Mouse (Mus musculus) megakaryocyte-erythroid progenitor cell, adult 5-6 weeks (primary cell): ENCODE measurements around the gene Vmn2r29. TPM values are rescaled to one million over a fixed set of nuclear protein-coding genes. Genes with fewer than 3 reads are reported as not detected.
"Not testable (repeated sequence)": the region's sequence is repeated elsewhere in the genome, so short reads cannot be mapped to it uniquely, and the experiment has no call there.

Source experiments
- ATAC-seq: replicated peaks from 2 replicates; pipeline ENCODE4 v1.8.0; 2016; ENCODE audit warnings: mild to moderate bottlenecking, inconsistent platforms; ENCODE audit not compliant: severe bottlenecking, poor library complexity, low FRiP score, low TSS enrichment
- total RNA-seq, 2 experiments: library from RNA; stranded (forward) in 1 of 2; stranded (reverse) in 1 of 2; fragments of 200-1000, 215-1000 nt in 1 of 2; fragments of >200 nt in 1 of 2; fragmentation: Nextera tagmentation in 1 of 2; gene quantifications; 2 replicates each; pipeline ENCODE4 v1.2.3; 2014 to 2017

Gene Vmn2r29
- total RNA-seq (2014; fragmentation: Nextera tagmentation) (0.46 TPM in 1 of 2 replicates, not detected in the other), total RNA-seq (2017) (not detected in 2 replicates)

DNA sequence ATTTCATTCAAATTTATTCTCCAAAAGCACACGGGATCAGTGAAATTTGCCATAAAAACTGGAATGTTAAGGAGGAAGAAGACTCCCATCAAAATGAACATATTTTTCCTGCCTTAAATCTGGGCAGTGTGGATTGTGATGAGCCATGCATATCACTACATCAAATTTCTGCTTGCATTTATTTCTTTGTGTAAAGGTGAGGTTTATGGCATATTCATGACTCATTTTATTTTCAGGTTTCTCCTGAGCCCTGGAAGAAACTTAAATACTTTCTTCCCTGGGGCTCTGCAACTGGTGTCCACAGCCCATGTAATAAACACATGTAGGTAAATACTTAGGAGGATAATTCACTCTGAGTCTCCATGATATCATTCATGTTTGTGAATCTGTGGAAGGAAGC is at the start of gene Vmn2r29:
Gene Vmn2r29, minus strand, starts transcription at position 101 of the 400 bp plus-strand sequence.
- not testable (repeated sequence) for ATAC-seq

DNA sequence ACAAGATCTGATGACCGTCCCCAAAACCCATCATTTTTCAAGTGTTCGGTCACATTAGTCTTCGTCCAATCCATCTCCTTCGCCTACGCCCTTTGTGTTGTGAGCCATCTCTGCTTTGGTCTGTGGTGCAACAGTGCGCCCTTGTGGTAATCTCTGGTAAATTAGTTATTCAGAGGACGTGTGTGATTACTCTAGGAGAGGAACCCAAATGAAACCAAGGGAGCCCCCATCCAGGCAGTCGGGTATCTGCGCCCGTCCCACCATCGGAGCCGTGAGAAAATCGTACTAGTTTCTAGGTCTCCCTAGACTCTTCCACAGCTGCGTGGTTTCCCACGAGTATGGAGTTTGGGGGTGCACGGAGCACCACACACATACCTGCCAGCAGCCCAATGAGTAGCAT is 48.5 kb upstream of the Vmn2r29 start:
- ATAC-seq = no peak; the same call in 1 of the 2 replicates

DNA sequence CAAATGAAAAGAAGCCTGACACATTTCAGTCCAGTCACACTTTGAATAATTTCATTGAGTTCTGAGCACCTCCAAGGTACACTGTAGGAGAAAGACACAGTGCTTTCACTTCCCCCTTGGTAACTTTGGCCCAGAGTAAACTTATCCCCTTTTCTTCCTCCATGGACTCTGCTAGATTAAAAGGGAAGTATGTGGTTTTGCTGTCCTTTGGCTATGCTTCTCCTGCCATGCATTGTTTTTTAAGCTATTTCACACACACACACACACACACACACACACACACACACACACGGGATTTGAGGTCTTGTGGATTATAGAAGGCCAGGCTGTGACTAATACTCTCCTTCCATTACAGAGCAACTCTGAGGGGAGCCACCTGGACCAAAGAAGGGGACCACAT is 34.3 kb upstream of the Vmn2r29 start:
- ATAC-seq = no peak

DNA sequence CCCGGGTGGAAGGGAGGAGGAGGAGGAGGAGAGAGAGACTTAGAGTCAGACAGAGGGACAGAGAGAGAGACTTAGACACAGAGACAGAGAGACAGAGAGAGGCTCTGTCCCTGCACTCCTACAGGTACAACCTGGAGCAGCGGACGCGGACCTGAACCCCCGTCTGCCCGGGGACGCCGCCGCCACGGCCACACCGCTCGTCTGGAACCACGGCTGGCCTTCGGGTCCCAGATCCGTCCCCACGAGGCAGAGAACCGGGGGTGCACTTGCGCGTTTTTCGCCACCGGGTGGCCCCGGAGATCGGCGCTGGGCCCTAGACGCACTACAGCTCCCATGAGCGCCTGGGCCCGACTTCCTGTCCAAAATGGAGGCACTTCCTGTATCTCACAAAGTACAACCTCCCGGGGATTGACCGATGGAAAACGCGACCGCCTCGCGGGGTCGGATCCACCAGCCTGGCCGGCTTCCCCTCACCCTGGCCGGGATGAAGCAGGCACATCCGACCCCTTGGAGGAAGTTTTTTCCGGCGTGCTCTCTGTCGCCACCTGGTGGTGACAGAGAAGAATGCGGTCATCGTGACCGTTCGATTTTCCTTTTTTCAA is 30.9 kb upstream of the Vmn2r29 start, which contains the start of gene Gm45844:
Gene Gm45844, minus strand, starts transcription at position 324 of the 602 bp plus-strand sequence.
- peak; percentile 100 for ATAC-seq

DNA sequence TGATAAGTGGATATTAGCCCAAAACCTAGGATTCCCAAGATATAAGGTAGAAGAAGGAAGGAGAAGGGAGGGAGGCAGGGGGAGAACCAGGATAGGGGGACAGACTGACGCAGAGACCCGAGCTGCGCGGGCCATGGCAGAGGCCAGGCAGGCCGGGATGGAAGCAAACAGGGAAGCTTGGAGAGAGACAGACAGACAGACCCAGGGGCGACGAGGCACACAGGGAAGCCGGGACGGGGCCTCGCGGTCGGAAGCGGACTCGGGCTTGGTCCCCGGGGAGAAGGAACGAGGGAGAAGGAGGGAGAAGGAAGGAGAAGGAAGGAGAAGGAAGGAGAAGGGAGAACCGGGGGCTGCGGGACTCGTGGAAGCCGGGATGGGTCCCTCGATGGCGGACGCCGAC is 30.4 kb upstream of the Vmn2r29 start:
- peak; percentile 50 for ATAC-seq

DNA sequence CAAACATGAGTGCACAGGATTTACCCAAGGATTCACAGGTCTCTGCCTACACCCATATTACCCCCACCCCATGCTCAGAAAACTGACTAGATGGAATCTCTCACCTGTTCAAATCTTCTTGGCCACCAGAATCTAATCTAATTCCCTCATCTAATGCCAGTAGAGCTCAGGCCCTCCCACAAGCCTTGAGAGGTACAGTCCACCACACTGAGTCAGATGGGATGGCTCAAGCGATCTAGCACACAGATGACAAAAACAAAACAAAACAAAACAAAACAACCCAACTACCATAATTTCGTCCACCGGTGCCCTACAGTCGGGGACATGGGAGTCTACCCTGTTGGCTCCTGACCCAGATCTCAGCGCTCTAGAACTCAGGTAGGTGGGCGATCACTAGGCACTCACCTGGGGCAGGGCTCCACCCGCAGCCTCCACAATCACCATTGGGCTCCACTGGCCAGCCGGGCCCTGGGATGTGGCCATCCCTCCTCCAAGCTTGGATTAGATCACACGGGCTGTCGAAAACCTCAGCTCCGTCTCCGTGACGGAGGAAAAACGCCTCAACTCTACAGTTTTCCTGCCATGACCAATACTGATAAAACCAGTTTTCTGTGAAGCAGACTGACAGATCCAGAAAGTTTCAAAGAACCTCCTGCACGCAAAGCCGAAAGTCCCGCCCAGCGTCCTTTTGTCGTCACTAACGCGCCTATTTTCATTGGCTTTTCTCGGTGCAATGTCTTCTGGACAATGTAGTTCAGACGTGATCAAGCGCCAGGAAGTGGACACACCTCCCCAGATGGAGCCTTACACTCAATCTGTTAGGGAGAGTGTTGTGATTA is 37.6 kb downstream of the Vmn2r29 start, which contains the start of gene Zfp772:
Gene Zfp772, minus strand, starts transcription at position 686 of the 839 bp plus-strand sequence.
- not testable (repeated sequence) for ATAC-seq

DNA sequence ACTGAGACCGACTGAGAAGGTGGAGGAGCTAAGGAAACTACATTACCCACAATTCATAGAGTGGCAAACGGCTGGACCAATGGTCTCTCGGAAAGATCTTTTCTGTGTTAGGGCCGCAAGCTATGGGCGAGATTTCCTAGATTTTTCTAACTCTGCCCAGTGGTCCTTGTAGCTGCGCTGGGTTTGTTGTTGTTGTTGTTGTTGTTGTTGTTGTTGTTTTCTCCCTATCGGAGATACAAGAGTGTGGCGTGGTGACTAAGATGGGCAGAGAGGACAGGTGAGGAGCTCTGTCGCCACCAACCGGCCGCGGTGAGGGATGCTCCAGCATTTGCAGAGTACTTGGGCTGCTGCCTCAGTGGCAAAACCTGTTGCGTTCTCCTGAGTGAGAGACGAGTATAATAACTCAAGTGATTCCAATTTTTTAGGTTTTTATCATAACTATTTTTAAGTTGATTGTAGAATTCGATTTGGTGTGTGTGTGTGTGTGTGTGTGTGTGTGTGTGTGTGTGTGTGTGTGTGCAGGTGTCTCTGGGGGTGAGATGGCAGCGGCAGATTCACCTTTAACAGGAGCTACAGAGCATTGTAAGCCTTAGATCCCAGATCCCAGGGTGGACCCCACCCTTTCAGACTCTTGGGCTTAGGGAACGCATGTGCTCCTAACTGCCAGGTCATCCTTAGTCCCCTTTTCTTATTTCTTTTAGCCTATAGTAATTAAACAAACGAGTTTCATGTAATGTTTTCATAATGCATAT is 58.8 kb downstream of the Vmn2r29 start:
- peak; percentile 100 for ATAC-seq

DNA sequence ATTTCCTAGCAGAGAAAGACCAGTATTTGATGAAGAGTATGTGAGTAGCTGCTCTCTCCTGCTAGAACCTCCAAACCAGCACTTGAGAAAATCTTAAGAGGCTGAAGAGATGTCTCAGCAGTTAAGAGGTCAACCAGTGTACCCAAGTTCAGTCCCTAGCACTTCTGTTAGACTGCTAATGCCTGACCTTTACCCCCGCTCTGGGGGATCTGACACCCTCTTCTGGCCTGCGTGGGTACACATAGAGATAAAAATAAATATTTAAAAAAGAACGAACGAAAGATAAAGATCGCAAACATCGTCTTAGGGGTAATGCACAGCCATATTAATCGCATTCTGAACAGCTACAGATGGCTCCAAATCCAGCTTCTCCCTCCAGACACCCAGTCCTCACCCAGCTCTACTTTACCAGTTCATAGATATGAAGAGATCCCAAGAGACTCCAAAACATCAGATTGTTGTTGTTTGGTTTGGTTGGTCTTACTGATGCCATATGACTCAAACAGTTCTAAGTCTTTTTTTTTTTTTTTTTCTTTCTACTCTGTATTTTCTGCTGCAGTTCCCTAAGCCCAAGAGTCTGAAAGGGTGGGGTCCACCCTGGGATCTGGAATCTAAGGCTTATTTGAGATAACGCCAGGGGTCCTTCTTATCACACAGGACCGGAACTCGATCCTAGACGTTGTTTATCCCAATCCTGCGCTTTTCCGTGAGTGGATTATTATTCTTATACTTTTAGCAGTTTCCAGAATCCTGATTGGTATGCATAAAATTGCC is 59.5 kb downstream of the Vmn2r29 start:
- peak; percentile 50 for ATAC-seq

DNA sequence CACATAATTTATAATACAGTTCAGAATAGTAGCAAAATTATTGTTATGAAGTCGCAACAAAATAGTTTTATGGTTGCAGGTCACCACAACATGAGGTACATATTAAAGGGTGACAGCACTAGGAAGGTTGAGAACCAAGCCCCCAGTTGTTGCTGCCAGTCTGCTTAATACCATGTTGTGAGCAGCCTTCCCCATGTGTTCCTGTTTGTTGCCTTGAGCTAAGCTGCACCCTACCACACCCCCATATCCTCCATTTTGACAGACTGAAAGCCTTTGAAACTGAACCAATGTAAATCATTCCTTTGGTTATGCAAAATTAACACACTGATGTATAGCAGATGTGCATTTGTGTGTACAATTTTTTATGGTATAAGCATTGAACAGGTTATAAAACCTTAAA is 61.2 kb downstream of the Vmn2r29 start:
- no peak for ATAC-seq

Other genes starting within 250 kb of the Vmn2r29 start
- gene Zfp954, start 125.8 kb downstream of the Vmn2r29 start, total RNA-seq (2014; fragmentation: Nextera tagmentation) = 12.0 and 13.7 TPM in 2 replicates
- 4.4 and 13.8 TPM in 2 replicates for gene Zfp954, start 125.8 kb downstream of the Vmn2r29 start, total RNA-seq (2017)
- gene Zfp773, start 110.6 kb downstream of the Vmn2r29 start, total RNA-seq (2014; fragmentation: Nextera tagmentation) = 1.0 TPM in 2 replicates
- gene Zfp773, start 110.6 kb downstream of the Vmn2r29 start, total RNA-seq (2017) = 1.5 and 4.3 TPM in 2 replicates
- 1.6 and 6.9 TPM in 2 replicates for gene Zfp418, start 76.0 kb downstream of the Vmn2r29 start, total RNA-seq (2014; fragmentation: Nextera tagmentation)
- 2.2 and 2.3 TPM in 2 replicates for gene Zfp418, start 76.0 kb downstream of the Vmn2r29 start, total RNA-seq (2017)
- 1.1 and 1.7 TPM in 2 replicates for gene Zfp772, start 37.3 kb downstream of the Vmn2r29 start, total RNA-seq (2014; fragmentation: Nextera tagmentation)
- 3.0 and 3.5 TPM in 2 replicates for gene Zfp772, start 37.3 kb downstream of the Vmn2r29 start, total RNA-seq (2017)
- 0.48 and 3.8 TPM in 2 replicates for gene Gm45844, start 31.0 kb upstream of the Vmn2r29 start, total RNA-seq (2014; fragmentation: Nextera tagmentation)
- gene Gm45844, start 31.0 kb upstream of the Vmn2r29 start, total RNA-seq (2017) = 4.4 TPM in 1 of 2 replicates, not detected in the other
- gene Clcn4, start 53.5 kb upstream of the Vmn2r29 start, total RNA-seq (2014; fragmentation: Nextera tagmentation) = 26.5 and 28.8 TPM in 2 replicates
- gene Clcn4, start 53.5 kb upstream of the Vmn2r29 start, total RNA-seq (2017) = 26.7 and 32.5 TPM in 2 replicates
- 0.04 TPM in 1 of 2 replicates, not detected in the other for gene Vmn2r30, start 90.3 kb upstream of the Vmn2r29 start, total RNA-seq (2014; fragmentation: Nextera tagmentation)
- gene Vmn2r30, start 90.3 kb upstream of the Vmn2r29 start, total RNA-seq (2017) = not detected in 2 replicates
- not detected in 2 replicates for gene Gm45783, start 127.2 kb upstream of the Vmn2r29 start, total RNA-seq (2014; fragmentation: Nextera tagmentation)
- not detected in 2 replicates for gene Gm45783, start 127.2 kb upstream of the Vmn2r29 start, total RNA-seq (2017)
- gene Vmn2r31, start 152.4 kb upstream of the Vmn2r29 start, total RNA-seq (2014; fragmentation: Nextera tagmentation) = not detected in 2 replicates
- gene Vmn2r31, start 152.4 kb upstream of the Vmn2r29 start, total RNA-seq (2017) = not detected in 2 replicates
- gene Vmn2r32, start 232.7 kb upstream of the Vmn2r29 start, total RNA-seq (2014; fragmentation: Nextera tagmentation) = not detected in 2 replicates
- not detected in 2 replicates for gene Vmn2r32, start 232.7 kb upstream of the Vmn2r29 start, total RNA-seq (2017)